Mouse (Mus musculus): Measurements from ENCODE around the gene Ascl5. TPM values are rescaled to one million over a fixed set of nuclear protein-coding genes. Genes with fewer than 3 reads are reported as not detected.

Gene Ascl5
- polyA plus RNA-seq (2015; fragmentation: Nextera tagmentation; extraction: Ambion mirVana): not detected in 2 replicates

DNA sequence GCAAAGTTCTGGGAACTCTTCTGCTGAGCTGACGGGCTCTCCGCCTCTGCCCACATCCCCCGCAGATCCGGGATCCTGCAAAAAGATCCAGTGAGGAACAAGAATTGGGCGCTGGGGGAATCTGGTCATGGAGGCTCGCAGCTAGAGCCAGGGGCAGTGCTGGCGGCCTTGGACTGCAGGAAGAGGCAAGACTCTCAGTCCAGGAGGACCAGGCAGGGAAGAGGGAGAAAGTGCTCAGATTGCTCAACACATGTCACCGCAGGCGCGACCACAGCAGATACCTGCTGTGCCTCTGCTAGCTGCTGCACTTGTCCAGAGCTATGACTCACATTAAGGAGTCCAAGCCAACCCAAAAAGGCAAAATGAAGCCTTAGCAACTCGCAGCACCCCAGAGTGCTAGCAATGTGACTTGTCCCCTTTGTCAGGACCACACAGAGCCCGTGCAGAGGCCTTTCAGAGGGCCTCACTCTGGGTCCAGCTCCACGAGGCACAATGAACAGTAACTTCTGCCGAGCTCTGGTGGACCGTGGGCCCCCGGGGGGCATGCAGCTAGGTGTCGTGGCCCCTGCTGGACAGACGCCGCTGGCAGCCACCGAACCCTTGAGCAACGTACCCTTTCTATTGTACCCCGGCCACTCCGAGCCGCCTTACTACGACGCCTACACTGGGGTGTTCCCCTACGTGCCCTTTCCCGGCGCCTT, at the start of gene Ascl5:
Gene Ascl5 (plus strand): TSS at position 493 of the 701 bp plus-strand sequence.
- peak within 1 kb of the TSS; percentile 50 for H3K4me2 ChIP-seq (ENCODE audit: low read depth, low read length)
- no peaks in the 10 kb centered on the region for H3K36me3 ChIP-seq (ENCODE audit: control insufficient read depth, insufficient read depth, low read length)
- 25% methylated on average over 29 of the region's 29 CpGs for WGBS
- peak; percentile 31 for ATAC-seq
- 0 out of 2 replicates have a peak within 1 kb of the TSS, but pooled peaks have one; percentile 25 for H3K9ac ChIP-seq (ENCODE audit: low read depth, low read length)
- H3K27ac ChIP-seq (ENCODE audit: low read length): no peak within 1 kb of the TSS
- no peaks in the 10 kb centered on the region for H3K9me3 ChIP-seq (ENCODE audit: control insufficient read depth, low read length)
- H3K4me3 ChIP-seq (ENCODE audit: low read length): peak within 1 kb of the TSS; percentile 30
- peaks cover 17% of the 10 kb centered on the region for H3K27me3 ChIP-seq (replicated peaks; ENCODE audit: control insufficient read depth, insufficient read depth, low read length)
- peaks cover 6% of the 10 kb centered on the region; the same call in 1 of the 2 replicates for H3K4me1 ChIP-seq (ENCODE audit: control insufficient read depth, insufficient read depth, low read length)

DNA sequence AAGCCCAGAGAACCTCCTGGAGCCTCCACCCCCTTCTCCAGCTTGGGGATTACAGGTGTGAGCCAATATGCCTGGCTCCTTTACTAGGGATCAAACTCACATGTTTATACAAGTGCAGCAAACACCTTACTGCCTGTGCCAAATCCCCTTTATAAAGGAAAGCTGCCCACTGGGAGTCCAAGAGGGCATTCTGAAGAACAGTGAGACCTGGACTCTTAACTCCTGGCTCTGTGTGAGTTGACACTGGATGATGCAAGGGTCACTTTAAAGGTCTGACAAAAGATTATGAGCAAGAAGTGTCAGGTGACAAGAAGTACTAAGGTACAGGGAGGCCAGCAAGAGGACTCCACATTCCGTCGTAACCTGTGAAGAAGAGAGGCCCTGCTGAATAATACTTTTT, 49.2 kb upstream of the Ascl5 start:
- H3K36me3 ChIP-seq (ENCODE audit: control insufficient read depth, insufficient read depth, low read length): no peaks in the 10 kb centered on the region
- 82% methylated on average over 2 of the region's 2 CpGs for WGBS
- no peak overlapping the region for H3K4me3 ChIP-seq (ENCODE audit: low read length)

GRCm38 (mm10) chr1:136006292-136006748, 44.3 kb upstream of the Ascl5 start, which contains the start of gene Igfn1:
TSS of gene Igfn1 (minus strand) at chr1:136006342.
- H3K9me3 ChIP-seq (ENCODE audit: control insufficient read depth, low read length): no peaks in the 10 kb centered on the region
- H3K4me1 ChIP-seq (ENCODE audit: control insufficient read depth, insufficient read depth, low read length): no peaks in the 10 kb centered on the region
- no peaks in the 10 kb centered on the region for H3K27me3 ChIP-seq (replicated peaks; ENCODE audit: control insufficient read depth, insufficient read depth, low read length)
- peak within 1 kb of the TSS; percentile 65; the same call in 1 of the 2 replicates for H3K9ac ChIP-seq (ENCODE audit: low read depth, low read length)
- no peak for ATAC-seq
- no peaks in the 10 kb centered on the region for H3K36me3 ChIP-seq (ENCODE audit: control insufficient read depth, insufficient read depth, low read length)
- 77% methylated on average over 3 of the region's 3 CpGs for WGBS
- H3K27ac ChIP-seq (ENCODE audit: low read length): no peak within 1 kb of the TSS
- peak within 1 kb of the TSS; percentile 77 for H3K4me2 ChIP-seq (ENCODE audit: low read depth, low read length)
- H3K4me3 ChIP-seq (ENCODE audit: low read length): peak within 1 kb of the TSS; percentile 55

More for the DNA sequence above, 49.2 kb upstream of the Ascl5 start:
- no peaks in the 10 kb centered on the region for H3K27me3 ChIP-seq (replicated peaks; ENCODE audit: control insufficient read depth, insufficient read depth, low read length)
- no peak overlapping the region; the same call in 1 of the 2 replicates for H3K27ac ChIP-seq (ENCODE audit: low read length)
- H3K9ac ChIP-seq (ENCODE audit: low read depth, low read length): no peak overlapping the region
- no peaks in the 10 kb centered on the region for H3K9me3 ChIP-seq (ENCODE audit: control insufficient read depth, low read length)
- peak; percentile 87 for ATAC-seq
- no peaks in the 10 kb centered on the region for H3K4me1 ChIP-seq (ENCODE audit: control insufficient read depth, insufficient read depth, low read length)
- no peak overlapping the region for H3K4me2 ChIP-seq (ENCODE audit: low read depth, low read length)

DNA sequence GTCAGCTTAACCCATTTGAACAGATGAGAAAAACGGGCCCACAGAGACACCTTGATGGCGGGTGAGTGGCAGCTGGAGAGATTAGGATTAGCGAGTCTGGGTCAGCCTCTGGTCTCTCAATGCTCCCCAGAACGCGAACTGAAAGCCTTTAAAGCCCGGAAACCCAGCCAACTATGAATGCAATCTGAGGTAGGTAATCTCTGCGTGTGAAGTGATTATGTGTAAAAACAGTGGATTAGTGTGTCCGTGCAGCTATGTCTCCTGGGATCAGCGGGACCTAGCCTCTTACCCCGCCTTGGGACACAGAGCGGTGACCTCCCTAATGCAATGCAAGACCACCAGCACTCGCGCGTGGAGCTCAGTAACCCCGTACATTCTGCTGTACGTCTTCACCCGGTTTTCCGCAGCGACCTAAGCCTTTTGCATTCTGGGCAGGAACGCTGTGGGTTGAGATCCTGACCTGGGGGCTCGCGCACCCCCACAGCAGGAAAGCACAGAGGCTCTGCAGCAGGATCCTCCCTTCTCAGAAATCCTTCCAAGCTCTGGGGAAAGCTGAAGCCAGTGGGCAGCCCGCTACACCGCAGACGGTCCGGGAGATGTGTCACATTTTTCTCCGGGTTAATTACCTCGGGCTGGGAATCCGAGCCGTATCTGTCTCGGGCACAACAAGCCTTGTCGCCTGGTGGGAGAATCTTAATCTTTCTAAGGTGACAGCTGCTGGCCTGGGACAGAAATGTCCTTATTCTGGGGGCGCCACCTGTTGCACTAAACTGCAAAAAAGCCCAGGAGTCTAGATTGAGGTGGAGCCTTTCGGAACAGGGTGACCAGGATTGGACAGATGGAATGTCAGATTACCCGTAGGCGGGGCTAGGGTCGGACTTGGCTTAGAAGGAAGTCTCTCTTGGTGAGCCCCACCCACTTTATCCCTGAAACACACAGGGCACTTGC, 43.1 kb upstream of the Ascl5 start, which contains the start of gene Tmem9:
Gene Tmem9 (plus strand): TSS at position 940 of the 948 bp plus-strand sequence.
- Histone ChIP-seq H3K4me3 (ENCODE audit: low read length) (peak within 1 kb of the TSS; percentile 55), H3K27ac (ENCODE audit: low read length) (peak within 1 kb of the TSS; percentile 43; the same call in 1 of the 2 replicates), H3K36me3 (ENCODE audit: control insufficient read depth, insufficient read depth, low read length) (no peaks in the 10 kb centered on the region), H3K9ac (ENCODE audit: low read depth, low read length) (peak within 1 kb of the TSS; percentile 65), H3K9me3 (ENCODE audit: control insufficient read depth, low read length) (no peaks in the 10 kb centered on the region), H3K27me3 (replicated peaks; ENCODE audit: control insufficient read depth, insufficient read depth, low read length) (no peaks in the 10 kb centered on the region), H3K4me1 (ENCODE audit: control insufficient read depth, insufficient read depth, low read length) (no peaks in the 10 kb centered on the region), H3K4me2 (ENCODE audit: low read depth, low read length) (peak within 1 kb of the TSS; percentile 77)
- ATAC-seq: peak; percentile 98
- WGBS: 5% methylated on average over 37 of the region's 37 CpGs

DNA sequence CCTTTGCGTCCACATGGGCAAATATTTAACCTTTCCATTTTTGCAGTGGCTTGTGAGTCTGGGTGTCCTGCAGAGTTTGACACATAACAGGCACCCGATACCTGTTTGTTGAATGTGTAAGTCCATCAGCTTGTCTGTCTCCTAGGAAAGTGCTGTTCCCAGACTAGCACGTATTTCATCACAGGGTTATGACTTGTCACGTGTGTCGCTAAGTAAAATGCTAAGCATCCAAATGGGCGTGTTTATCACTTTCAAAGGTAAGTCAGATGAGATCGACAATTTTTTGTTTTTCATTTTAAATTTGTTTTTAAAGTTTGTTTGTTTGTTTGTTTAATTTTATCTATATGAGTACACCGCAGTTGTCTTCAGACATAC, 42.5 kb upstream of the Ascl5 start:
- H3K9ac ChIP-seq (ENCODE audit: low read depth, low read length): peak overlapping the region; percentile 65; the same call in 1 of the 2 replicates
- WGBS: 12% methylated on average over 8 of the region's 8 CpGs
- no peaks in the 10 kb centered on the region for H3K4me1 ChIP-seq (ENCODE audit: control insufficient read depth, insufficient read depth, low read length)
- no peaks in the 10 kb centered on the region for H3K9me3 ChIP-seq (ENCODE audit: control insufficient read depth, low read length)
- H3K27ac ChIP-seq (ENCODE audit: low read length): peak overlapping the region; percentile 43; the same call in 1 of the 2 replicates
- H3K4me3 ChIP-seq (ENCODE audit: low read length): peak overlapping the region; percentile 55
- H3K4me2 ChIP-seq (ENCODE audit: low read depth, low read length): peak overlapping the region; percentile 77
- peak; percentile 80 for ATAC-seq
- no peaks in the 10 kb centered on the region for H3K27me3 ChIP-seq (replicated peaks; ENCODE audit: control insufficient read depth, insufficient read depth, low read length)
- H3K36me3 ChIP-seq (ENCODE audit: control insufficient read depth, insufficient read depth, low read length): no peaks in the 10 kb centered on the region

- no peaks in the 10 kb centered on the region for H3K4me1 ChIP-seq (ENCODE audit: control insufficient read depth, insufficient read depth, low read length)
- H3K4me3 ChIP-seq (ENCODE audit: low read length): no peak overlapping the region
- H3K27ac ChIP-seq (ENCODE audit: low read length): no peak overlapping the region
- H3K36me3 ChIP-seq (ENCODE audit: control insufficient read depth, insufficient read depth, low read length): no peaks in the 10 kb centered on the region
- 88% methylated on average over 4 of the region's 4 CpGs for WGBS
- H3K27me3 ChIP-seq (replicated peaks; ENCODE audit: control insufficient read depth, insufficient read depth, low read length): no peaks in the 10 kb centered on the region
- no peaks in the 10 kb centered on the region for H3K9me3 ChIP-seq (ENCODE audit: control insufficient read depth, low read length)
- ATAC-seq: no peak
- no peak overlapping the region for H3K9ac ChIP-seq (ENCODE audit: low read depth, low read length)
- no peak overlapping the region for H3K4me2 ChIP-seq (ENCODE audit: low read depth, low read length)
These were observed 40.4 kb upstream of the Ascl5 start for GRCm38 (mm10) chr1:136010247-136010646.

DNA sequence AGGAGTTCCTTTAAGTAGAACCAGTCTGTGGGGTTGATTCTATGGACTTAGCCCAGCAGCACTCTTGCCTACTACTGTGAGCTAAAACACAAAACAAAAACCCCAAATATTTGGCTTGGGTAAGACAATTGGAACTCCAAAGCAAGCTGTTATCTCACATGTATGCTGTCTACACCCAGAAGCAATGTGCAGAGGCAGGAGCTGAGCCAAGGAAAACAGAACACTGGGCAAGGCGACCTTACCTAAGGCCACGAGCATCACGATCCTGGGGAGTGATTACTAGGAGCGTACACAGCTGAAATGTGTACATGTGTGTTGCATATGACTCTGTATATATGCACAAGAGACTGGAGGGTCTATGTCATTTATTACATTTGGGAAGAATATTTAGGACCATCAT, 37.1 kb upstream of the Ascl5 start:
- Histone ChIP-seq H3K4me2 (ENCODE audit: low read depth, low read length) (no peak overlapping the region), H3K9ac (ENCODE audit: low read depth, low read length) (no peak overlapping the region), H3K4me1 (ENCODE audit: control insufficient read depth, insufficient read depth, low read length) (peaks cover 3% of the 10 kb centered on the region), H3K27ac (ENCODE audit: low read length) (no peak overlapping the region), H3K9me3 (ENCODE audit: control insufficient read depth, low read length) (no peaks in the 10 kb centered on the region), H3K36me3 (ENCODE audit: control insufficient read depth, insufficient read depth, low read length) (no peaks in the 10 kb centered on the region), H3K4me3 (ENCODE audit: low read length) (no peak overlapping the region), H3K27me3 (replicated peaks; ENCODE audit: control insufficient read depth, insufficient read depth, low read length) (no peaks in the 10 kb centered on the region)
- WGBS: 80% methylated on average over 4 of the region's 4 CpGs
- ATAC-seq: no peak

- no peak overlapping the region for H3K27ac ChIP-seq (ENCODE audit: low read length)
- no peak overlapping the region for H3K4me3 ChIP-seq (ENCODE audit: low read length)
- no peak overlapping the region for H3K4me2 ChIP-seq (ENCODE audit: low read depth, low read length)
- peaks cover 14% of the 10 kb centered on the region for H3K4me1 ChIP-seq (ENCODE audit: control insufficient read depth, insufficient read depth, low read length)
- no peak for ATAC-seq
- no peak overlapping the region for H3K9ac ChIP-seq (ENCODE audit: low read depth, low read length)
- 64% methylated on average over 2 of the region's 2 CpGs for WGBS
- no peaks in the 10 kb centered on the region for H3K27me3 ChIP-seq (replicated peaks; ENCODE audit: control insufficient read depth, insufficient read depth, low read length)
- H3K9me3 ChIP-seq (ENCODE audit: control insufficient read depth, low read length): no peaks in the 10 kb centered on the region
- no peaks in the 10 kb centered on the region for H3K36me3 ChIP-seq (ENCODE audit: control insufficient read depth, insufficient read depth, low read length)
These were observed 35.7 kb upstream of the Ascl5 start for GRCm38 (mm10) chr1:136014796-136015502.
